Mouse (Mus musculus): ENCODE data around the gene Dph3. TPM values are rescaled to one million over a fixed set of nuclear protein-coding genes. Genes with fewer than 3 reads are reported as not detected.

Dph3 gene
- polyA plus RNA-seq (2014; fragmentation: Illumina TruSeq; extraction: RNeasy Lipid Tissue Mini Kit (QIAGEN cat#74804); ENCODE audit: low read depth, low replicate concordance): 80.0 TPM

GRCm38 (mm10) chr14:32085486-32086201, at the start of gene Dph3:
Dph3 (minus strand) TSS chr14:32085729.

GRCm38 (mm10) chr14:32084761-32085485, 606 bp downstream of the Dph3 start, which contains the start of gene Oxnad1:
Oxnad1 (plus strand) TSS chr14:32085374.

Other genes with a start within 250 kb of the Dph3 start
- gene Galnt15, start 56.7 kb downstream of the Dph3 start, polyA plus RNA-seq (2014; fragmentation: Illumina TruSeq; extraction: RNeasy Lipid Tissue Mini Kit (QIAGEN cat#74804); ENCODE audit: low read depth, low replicate concordance): 17.4 TPM
- gene Oxnad1, start 355 bp downstream of the Dph3 start, polyA plus RNA-seq (2014; fragmentation: Illumina TruSeq; extraction: RNeasy Lipid Tissue Mini Kit (QIAGEN cat#74804); ENCODE audit: low read depth, low replicate concordance): 68.9 TPM
- not detected for gene Msmb, start 56.3 kb upstream of the Dph3 start, polyA plus RNA-seq (2014; fragmentation: Illumina TruSeq; extraction: RNeasy Lipid Tissue Mini Kit (QIAGEN cat#74804); ENCODE audit: low read depth, low replicate concordance)
- 70.5 TPM for gene Ncoa4, start 74.1 kb upstream of the Dph3 start, polyA plus RNA-seq (2014; fragmentation: Illumina TruSeq; extraction: RNeasy Lipid Tissue Mini Kit (QIAGEN cat#74804); ENCODE audit: low read depth, low replicate concordance)
- gene Timm23, start 116.2 kb upstream of the Dph3 start, polyA plus RNA-seq (2014; fragmentation: Illumina TruSeq; extraction: RNeasy Lipid Tissue Mini Kit (QIAGEN cat#74804); ENCODE audit: low read depth, low replicate concordance): 355 TPM
- gene Parg, start 116.2 kb upstream of the Dph3 start, polyA plus RNA-seq (2014; fragmentation: Illumina TruSeq; extraction: RNeasy Lipid Tissue Mini Kit (QIAGEN cat#74804); ENCODE audit: low read depth, low replicate concordance): 14.2 TPM
- 110 TPM for gene Ogdhl, start 236.3 kb upstream of the Dph3 start, polyA plus RNA-seq (2014; fragmentation: Illumina TruSeq; extraction: RNeasy Lipid Tissue Mini Kit (QIAGEN cat#74804); ENCODE audit: low read depth, low replicate concordance)

Data from heart, adult 10 weeks (tissue).